Mouse (Mus musculus): ENCODE results near the gene Uox.

Gene Uox

DNA sequence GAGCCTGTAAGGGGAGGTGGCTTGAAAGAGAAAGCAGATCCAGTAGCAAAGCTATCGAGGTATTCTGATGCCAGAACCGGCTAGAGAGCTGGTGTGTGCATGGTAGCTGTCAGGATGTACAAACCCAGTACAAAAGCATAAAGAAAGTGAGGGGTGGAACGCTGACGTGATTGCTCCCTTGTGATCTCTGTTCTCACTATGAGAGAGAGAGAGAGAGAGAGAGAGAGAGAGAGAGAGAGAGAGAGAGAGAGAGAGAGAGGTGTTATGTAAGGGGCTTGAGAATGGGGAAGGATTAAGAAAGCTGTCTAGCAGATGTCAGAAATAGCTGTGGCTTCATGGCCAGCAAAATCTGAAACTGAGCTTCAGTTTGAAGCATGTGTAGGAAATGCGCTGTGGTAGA lies 13.7 kb downstream of the Uox start:
- no peak for DNase-seq (ENCODE audit: low spot score)

DNA sequence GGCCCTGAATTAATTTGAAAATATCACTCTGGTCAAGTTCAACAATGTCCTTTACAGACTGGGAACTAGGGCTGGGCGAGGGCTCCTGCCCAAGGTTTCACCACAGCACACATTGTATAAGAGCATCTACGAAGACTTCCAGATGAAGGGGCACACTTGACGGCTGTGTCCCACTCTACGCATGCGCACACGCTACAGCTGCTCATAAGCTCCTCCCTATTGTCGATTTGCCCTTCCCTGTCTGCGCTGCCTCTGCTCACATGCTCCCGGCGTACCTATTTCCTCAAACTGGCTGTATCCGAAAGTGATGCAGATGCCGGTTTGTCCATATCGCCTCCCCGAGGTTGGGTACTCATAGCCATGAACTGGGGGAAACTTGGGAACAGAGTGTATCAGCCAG lies 16.4 kb downstream of the Uox start:
- no peak for DNase-seq (ENCODE audit: low spot score)

DNA sequence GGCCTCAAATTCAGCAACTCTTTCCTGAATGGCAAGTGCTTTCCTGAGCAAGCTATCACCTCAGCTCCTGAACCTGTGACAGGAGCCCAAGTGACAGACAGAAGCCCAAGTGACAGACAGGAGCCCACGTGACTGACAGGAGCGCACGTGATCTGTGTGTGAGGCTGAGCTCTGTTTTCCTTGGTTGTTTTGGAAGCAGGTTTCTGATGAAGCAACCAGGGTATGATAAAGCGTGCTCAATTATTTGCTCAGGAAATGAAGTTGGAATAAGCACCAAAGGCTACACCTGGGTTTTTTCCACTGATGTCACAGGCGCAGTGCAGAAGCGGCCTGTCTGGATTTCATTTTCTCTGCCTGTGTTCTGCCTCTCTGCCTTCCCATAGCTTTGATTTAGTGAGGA lies 19.3 kb downstream of the Uox start:
- no peak for DNase-seq (ENCODE audit: low spot score)

DNA sequence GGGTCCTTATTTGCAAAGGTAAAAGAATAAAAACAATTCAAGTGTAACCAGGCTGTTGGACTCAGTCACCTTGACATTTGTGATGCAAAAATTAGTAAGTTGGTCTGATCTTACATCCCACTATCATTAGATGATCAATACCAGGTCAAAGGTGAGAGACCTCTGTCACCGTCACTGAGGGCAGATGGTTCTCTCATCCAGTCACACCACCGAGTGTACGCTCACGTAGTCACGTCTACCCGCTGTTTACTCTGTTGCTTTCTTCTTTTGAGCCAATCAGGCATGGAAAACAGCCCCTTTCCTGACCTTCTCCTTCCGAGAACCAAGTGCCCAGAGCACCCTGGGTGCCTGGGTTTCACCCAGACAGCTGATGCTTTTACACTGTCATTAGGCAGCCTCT lies 20.9 kb downstream of the Uox start:
- DNase-seq (ENCODE audit: low spot score): no peak

DNA sequence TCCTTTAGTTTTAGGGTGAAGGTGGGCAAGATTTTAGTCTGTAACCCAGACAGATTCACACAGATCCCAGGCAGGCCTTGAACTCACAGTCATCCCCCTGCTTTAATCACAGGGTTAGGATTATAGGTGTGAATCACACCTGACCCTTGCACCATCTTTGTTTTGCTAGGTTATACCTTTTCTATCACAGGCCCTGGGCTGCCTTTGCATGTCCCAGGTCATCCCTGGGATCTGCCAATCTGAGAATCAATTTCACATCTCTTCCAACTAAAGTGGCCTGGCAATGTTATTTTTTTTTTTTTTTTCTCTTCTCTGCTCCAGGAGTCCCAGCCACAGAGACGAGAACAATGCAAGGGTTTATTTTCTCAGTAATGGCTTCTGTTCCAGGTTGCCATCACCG lies 21.4 kb downstream of the Uox start:
- DNase-seq (ENCODE audit: low spot score): no peak

DNA sequence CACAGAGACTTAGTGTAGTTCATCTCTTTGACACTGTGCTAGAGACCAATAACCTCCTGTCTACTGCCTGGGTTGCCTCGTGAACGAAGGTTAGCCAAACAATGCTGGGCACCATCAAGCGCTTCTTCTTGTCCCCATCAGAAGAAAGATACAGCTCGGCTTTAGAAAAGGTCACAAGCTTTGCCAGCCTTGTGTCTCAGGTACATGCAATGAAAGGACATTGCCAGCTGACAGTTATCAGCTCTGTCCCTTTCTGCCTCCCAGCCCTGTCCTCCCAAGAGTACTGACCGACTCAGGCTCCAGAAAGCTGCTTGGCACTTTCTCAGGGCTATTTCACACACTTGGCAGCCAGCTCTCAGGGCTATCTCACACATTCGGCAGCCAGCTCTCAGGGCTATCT lies 25.2 kb downstream of the Uox start:
- DNase-seq (ENCODE audit: low spot score): no peak

DNA sequence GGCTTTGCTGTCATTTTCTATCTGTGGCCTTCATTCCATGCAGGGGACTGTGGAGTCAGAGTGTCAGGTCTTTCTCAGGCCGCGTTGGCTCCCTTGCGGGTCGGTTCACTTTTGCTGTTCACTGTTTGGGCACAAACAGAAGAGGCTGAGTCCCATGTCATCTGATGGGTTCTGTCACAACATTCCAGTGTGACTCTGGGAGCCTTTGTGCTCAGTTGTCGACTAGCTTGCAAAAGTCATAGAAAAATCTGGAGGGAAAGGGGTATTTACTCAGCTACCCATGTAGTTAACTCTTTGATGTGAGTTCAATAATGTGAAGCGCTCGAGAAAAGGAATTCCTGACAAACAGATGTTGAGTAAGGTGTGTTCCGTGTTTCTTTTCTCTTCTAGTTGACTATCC lies 26.2 kb downstream of the Uox start:
- no peak for DNase-seq (ENCODE audit: low spot score)

DNA sequence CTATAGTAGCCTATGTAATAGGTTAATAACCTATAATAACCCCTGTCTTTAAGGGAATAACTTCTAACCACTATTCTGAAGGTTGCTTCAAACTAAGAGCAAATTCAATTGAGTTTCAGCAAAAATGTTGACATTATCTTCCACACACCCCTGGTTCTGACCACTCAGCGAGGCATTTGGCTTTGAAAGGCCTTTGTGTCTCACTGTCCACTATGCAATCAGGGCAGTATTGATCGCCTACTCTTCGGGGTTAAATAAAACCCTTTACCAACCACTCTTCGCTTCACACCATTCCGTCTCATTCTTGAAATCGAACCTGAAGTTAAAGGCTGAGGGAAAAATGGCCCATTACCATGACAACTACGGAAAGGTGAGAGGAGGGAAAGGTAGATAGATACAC lies 26.6 kb downstream of the Uox start:
- DNase-seq (ENCODE audit: low spot score): no peak

DNA sequence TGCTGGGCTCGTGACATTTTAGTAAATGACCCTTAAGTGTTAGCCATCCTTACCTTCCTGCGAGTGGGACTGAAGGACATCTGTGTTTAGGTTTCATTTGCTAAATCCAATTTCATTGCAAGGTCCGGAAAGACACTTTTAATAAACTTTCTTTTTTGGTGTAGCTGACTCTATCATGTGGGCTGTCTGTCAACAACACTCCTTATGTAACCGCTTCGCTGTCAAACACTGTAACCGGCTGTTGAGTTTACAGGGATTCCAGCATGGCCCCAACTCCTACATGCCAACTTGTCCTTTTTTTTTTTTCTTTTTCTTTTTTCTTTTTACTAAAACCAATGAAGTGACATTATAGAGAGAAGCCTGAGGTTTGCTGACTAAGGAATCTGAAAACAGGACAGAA lies 28.2 kb downstream of the Uox start:
- DNase-seq (ENCODE audit: low spot score): no peak

DNA sequence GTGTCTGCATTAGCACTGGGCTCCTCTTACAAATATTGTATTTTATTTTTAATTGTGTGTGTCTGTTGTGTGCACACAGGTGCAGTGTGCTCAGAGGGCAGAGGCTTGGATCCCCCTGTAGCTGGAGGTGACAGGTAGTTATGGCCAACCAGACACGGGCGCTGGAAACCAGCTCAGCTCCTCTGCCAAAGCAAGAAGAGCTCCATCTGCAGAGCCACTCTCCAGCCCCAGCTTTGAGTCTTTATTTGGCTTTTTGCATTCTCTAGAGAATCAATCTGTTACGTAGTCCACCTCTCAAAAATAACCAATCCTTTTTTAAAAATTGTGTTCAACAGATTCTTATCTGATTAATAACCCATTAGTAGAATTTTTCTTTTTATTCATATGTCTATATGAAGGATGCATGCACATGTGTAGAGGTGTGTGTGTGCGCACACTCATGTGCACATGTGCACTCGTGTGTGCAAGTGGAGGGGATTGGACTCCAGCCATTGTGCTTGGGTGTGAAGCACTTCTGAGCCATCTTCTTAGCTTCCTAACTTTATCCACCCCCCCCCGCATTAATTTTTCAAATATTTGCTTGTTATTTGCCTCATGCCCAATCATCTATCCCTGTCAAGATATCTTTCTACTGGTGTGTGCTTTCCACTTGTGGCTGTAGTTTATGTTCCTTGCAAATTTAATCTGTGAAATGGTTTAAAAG lies 29.1 kb downstream of the Uox start:
- no peak for DNase-seq (ENCODE audit: low spot score)

DNA sequence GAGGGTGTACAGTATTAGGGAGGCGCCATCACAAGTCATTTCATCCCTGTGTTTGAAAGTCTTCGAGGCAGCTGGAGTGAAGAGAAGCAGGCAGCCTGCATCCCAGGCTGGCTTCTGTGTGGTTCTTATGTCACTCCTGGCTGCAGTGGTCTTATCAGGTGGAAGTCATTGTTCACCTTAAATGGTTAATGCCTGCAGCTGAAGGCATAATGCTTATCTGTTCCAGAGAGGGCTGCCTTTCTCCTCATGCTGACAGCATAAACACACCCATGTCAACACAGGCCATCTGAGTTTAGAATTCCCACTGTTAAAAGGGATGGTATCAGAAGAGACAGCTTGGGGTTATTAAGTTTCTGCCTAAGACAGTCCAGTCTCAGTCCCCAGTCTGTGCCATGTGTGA lies 31.0 kb downstream of the Uox start:
- no peak for DNase-seq (ENCODE audit: low spot score)

DNA sequence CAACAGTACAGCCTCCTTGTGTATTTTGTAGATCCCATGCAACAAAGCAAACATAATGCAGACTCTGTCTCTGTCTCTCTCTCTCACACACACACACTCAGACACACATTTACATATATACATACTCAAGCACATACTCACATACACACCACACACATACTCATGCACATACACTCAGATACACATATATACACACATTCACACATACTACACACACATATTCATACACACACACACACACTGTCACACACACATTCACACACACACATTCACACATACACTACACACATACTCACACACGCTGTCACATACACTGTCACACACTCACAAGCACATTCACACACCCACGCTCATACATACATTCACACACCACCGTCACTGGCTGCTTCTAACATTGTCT lies 32.3 kb downstream of the Uox start:
- DNase-seq (ENCODE audit: low spot score): no peak

DNA sequence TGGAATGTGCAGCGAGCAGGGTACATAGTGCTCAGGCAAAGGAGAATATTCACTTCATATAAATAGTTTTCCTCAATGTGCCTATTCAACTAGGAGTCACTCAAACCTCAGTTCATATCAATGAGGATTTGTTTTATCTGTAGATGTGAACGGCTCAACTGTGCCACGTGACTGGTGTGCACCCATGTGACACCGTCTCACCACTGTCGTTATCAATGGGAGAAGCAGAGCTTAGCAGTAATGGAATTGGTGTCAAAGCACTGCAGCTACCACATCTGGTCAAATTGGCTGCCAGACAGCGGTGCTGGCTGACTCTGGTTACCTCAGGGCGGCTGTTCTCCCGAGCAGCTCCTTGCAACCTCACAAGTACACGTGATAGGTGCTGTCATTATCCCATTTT lies 34.4 kb downstream of the Uox start:
- DNase-seq (ENCODE audit: low spot score): no peak

DNA sequence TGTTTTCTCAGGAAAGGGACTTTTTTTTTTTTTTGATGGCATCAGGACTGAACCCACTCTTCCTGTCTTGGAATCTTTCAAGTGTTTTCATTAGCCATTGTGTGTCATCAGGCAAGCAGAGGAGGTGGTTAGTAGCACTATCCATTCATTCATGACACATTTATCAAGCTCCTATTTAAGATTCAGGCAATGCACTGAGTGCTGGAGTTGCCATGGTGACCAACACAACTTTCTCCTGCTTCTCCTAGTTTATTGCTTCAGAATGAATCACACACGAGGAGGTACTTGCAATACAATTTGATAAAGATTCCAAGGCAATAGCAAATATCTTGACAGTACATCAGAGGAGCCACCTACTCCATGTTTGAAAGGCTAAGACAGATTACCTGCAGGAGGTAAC lies 37.1 kb downstream of the Uox start:
- DNase-seq (ENCODE audit: low spot score): no peak

DNA sequence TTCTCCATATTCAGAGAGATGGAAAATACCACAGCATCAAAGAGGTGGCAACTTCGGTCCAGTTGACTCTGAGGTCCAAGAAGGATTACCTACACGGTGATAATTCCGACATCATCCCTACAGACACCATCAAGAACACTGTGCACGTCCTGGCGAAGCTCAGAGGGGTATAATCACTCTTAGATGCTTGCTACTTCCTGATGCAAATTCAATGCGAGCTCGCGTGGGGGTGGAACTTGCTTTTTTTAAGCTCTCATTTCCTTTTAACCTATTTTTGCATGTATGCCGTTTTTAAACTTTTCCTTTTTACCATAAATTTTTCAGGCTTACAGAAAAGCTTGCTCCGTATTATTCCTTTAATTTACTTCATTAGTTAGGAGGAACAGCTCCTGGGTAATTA lies 40.1 kb downstream of the Uox start:
- no peak for DNase-seq (ENCODE audit: low spot score)

DNA sequence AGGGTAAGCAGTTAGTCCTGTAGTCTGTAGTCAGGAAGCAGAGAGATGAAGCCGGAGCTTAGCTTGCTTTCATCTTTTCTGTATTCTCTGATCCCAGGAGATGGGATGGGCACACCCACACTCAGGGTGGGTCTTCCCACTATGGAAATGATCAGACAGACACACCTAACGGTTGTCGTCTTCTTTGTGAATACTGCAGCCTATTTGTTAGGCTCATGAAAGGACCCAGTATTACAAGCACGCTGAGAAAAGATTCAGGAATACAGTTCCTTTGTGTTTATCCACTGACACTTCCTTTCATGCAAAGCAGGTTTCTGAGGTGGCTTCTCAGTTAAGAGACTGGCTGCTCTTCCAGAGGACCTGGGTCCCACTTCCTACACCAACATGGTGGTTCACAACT lies 41.0 kb downstream of the Uox start:
- DNase-seq (ENCODE audit: low spot score): no peak

DNA sequence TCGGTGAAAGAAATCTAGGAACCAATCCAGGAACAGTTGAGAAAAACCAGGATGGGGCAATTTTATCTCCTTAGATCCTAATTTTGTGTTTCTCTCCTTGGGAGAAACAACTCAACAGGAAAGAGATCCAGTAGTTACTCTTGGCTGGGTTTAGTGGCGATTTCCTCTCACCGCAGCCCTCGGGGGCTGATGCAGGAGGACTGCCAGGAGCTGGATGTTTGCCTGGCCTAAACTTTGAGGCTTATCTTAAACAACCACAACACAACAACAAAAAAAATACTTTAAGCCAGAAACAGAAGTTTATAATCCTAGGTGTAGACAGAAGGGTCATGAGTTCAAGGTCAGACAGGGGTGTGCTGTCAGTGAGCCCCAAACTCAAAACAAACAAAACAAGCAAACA lies 41.6 kb downstream of the Uox start:
- DNase-seq (ENCODE audit: low spot score): no peak

DNA sequence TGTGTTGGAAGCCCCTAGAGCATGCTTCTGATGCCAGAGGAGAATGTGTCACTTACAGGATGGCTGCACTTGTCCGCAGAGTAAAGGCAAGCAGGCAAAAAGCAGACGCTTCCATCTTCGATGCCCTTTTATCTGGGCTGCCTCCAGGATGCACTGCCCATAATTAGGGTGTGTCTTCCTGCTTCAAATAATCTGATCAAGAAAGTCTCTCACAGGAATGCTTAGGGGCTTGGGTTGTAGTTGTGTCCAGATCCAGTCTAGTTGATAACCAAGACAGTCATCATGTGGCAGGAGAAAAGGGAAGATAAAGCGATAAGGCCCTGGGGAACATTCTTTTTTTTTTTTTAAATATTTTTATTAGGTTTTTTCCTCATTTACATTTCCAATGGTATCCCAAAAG lies 45.3 kb downstream of the Uox start, which contains the start of gene Dnase2b:
Dnase2b (minus strand) TSS at position 101 of the 400 bp plus-strand sequence.
- DNase-seq (ENCODE audit: low spot score): no peak

DNA sequence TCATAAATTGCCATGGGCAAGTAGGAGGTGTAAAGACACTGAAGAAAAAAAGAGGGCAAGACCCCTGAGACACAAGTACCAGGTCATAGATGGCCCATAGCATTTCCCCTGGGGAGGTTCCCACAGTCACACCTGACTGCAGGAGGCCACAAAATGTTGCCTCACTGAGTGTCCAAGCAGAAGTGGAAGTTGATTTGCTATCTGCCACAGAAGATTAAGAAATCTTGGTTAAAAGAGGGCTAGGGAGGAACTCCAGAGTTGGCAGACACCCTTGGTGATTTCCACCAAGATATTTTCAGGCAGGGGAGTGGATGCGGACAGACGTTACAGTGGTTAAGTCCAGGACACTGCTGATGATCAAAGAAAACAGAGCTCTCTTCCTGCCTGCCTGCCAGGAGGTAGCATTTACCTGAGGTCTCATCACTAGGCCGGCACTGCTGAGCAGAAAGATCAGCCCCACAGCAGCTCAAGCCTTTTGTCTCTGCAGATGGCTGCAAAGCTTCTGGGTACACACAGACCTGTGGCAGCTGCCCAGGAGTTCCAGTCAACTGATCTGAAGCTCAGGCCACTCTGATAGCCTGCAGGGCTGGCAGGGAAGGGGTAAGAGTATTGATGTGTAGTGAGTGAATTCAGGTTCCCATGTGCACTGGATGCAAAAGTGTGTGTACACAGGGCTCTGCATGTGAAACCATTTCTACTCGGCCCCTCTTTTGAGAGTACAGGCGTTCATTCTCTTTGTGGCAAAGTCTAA lies 46.5 kb downstream of the Uox start:
- no peak for DNase-seq (ENCODE audit: low spot score)

DNA sequence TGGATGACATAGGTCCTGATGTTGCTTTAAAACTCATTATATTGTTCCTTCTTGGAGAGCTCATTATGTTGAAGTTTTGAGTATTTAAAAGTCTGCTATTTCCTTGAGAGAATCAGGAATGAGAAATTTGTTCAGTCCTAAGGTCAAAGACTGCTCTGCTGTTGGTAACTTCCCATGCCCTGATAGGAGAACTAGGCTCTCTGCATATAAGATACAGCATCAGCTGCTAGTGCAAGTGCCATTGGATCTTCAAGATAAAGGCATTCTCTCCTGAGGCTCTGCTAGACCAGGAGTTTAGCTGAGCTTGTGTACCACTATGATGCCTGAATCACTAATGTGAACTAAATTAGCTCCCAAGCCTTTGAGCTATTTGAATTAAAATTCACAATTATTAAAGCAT lies 47.7 kb downstream of the Uox start:
- DNase-seq (ENCODE audit: low spot score): no peak

DNA sequence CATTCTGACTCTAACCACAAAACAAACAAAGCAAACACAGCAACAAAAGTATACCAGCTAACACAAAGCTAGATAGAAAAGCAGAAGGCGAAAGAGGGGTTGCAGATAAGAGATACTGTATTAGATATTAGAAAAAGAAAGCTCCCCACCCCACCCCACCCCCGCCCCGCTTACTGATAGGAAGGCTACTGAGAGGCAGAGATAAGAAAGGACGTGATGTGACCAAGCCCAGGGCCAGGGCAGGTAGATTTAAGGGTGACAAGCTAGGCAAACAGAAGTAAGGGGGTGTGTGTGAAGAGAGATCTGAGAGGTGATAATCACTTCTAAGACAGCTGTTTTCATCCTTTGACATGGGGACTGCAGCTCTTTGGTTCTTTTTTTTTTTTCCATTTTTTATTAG lies 48.1 kb downstream of the Uox start:
- no peak for DNase-seq (ENCODE audit: low spot score)

DNA sequence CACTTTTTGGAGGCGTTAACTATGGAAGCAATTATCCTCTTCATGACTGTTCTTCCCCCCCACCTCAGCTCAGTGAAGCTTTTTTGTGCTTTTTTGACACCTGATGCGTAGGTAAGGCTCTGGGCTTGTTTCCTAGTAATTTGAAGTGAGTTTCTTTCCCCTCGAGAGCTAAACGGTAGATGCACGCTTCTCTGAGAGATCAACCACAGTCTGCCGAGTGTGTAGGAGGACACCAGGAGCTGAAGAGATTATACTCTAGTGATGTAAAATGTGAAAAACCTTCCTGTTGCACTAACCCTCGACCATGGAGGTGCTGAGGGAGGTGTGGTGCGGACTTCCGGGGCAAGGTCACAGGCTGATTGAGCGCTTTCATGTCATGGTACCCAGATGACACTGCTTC lies 49.9 kb downstream of the Uox start:
- DNase-seq (ENCODE audit: low spot score): no peak

DNA sequence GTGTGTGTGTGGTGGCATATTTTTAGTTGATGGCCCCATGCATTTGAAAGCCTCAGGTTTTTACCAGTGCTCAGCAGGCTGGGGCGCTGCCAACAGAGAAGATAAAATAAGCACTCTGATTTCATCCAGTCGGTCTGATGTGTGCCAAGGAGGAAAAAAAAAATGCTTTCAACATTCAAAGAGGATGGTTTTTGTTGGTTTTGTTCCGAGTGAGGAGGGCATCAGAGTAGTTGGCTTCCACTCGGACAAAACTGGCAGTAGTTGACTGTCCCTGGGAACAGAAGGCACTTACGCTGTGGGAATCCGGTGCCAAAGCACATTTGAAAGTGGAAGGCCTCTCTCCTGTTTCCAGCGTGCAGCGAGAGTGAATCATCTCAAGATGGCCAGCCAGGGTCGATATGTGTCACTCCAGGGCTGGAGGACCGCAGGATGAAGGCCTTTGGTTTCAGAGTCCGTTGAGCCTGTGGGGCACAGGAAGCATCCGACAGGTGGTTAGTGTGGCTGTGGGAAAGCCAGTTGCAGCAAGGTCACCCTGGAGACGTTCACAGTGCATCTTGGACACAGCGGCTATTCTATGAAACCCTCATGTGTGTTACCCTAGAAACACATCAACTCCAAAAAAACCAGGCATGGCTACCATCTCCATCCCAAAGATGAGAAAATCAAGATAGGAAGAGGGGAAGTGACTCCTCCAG lies 50.5 kb downstream of the Uox start:
- no peak for DNase-seq (ENCODE audit: low spot score)
